Mouse (Mus musculus) mesoderm, embryonic 11.5 days (tissue): ENCODE measurements around the gene Papola.
A peak's percentile ranks its signal among the peaks of the same experiment; 100 is the strongest.

Experiments used
- DNase-seq: peaks from one replicate; pipeline ENCODE4 v3.0.0-alpha.2; 2012; ENCODE audit warnings: low read depth, low spot score

Papola gene

DNA sequence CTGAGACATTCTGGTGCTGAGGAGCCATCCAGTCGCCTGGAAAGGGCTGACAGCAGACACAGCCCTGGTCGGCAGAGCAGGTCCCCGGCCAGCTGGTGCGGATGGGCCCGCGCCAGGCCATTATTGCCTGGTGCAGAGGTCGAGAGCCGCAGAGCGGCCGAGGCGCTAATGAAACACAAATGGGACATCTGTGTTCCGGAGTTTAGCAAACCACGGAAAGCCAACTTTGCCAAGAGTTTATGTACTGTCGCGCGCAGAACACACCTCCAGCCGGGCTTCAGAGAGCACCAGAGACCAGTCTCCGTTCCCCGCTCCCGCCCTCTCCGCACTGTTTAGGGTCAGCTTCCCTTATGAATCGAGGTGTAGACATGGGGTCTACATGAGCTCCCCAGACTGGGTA, 78.1 kb downstream of the Papola start:
- DNase-seq, result no peak

DNA sequence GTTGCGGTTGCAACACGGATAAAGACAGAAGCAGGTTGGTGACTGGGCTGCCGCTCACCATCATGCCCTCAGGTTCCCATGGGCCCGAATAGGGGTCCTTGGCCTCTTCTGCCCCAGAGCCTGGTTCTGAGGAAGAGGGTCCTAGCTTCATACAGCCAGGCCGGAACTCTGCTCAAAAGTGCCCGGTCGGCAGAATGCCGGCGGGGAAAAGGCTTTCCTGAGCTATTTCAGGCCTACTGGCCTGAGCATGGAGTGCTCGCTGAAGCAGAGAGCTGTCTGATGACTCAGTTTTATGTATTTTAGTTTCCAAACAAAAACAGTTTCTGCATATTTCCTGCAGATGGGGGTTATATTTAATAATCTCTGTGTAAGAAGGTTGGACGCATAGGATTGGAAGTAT, 78.9 kb downstream of the Papola start:
- DNase-seq, result no peak

DNA sequence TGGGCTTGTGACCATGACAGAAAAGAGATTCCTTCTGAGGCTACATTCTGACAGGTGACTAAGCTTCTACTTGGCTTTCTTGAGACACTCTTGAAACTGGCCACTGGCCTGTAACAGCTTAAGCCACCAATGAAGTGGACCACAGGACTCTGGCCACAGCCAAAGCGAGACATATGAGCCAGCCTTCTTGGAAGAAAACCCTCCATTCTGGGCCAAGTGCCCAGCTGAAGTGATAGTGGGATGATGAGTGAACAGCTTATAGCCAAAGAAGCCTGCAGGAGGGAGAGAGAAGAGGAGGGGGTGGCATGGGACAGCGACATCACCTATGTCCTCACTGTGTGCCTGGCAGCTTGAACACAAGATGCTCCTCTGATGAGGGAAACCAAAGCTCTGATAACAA, 83.2 kb downstream of the Papola start:
- DNase-seq, result no peak

DNA sequence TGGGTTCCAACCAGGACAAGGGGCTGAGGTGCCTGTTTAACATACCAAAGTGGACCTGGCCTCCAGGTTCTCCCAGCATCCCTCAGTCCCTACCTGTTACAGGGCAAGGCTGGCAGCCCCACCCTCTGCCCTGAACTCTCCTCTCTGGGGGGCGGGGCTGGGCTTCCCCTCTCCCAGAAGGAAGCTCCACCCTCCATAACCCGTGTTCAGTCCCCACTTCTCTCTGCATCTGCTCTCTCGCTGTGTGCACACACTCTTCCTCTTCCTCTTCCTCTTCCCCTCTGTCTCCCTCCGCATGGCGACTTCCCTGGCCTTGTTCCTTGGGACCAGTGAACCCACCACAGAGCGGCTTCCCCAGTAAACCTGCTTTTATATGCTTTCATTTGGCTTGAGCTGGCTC, 84.7 kb downstream of the Papola start:
- DNase-seq, result no peak

DNA sequence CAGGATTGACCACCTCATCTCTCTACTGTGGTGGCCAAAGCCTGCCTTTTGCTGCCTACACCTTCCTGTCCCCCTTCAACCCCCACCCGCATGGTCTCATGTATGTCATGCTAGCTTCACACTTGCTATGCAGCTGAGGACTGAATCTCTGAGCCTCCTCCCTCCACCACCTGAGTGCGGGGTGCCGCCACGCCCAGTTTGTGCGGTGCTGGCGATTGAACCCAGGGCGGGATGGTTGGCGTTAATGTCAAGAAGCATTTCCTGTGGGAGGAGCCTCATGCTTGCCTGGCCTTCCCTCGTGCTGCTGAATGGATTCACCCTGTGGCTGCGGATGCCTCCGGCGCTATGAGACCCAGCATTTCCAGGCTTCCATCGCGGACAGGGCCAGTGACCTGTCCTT, 85.2 kb downstream of the Papola start:
- DNase-seq, result no peak

DNA sequence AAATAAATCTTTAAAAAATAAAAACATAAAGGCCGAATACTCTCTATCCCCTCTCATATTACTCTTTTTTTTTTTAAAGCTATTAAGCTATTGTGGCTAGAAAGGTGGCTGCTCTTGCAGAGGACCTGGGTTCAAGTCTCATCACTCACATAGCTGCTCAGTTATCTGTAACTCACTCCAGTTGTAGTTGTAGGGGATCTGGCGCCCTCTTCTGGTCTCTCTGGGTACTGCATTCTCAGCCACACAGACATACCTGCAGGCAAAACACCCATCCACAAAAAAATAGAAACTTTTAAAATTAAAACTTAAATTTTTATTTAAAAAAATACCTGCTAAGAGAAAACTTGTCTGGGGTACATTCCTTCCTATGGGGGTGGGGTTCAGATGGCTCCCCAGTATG, 88.8 kb downstream of the Papola start:
- DNase-seq, result no peak

DNA sequence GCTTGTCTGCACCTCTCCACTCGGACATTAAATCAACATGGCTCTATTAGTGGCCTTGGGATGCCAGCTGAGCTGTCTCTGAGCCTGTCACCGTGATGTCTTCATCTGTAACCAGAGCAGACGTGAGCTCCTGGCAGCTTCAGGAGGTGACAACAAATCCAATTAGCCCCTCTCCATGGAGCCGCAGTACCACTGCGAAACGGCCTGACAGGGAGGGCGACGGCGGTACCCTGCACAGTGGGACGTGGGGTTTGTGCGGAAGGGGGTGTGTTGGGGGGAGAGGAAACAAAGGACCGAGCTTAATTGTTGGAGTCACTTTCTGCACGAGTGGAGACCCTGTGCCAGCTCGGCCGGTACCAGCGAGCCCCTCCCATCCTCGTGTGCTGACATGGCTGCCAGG, 90.6 kb downstream of the Papola start:
- peak; percentile 18 for DNase-seq

DNA sequence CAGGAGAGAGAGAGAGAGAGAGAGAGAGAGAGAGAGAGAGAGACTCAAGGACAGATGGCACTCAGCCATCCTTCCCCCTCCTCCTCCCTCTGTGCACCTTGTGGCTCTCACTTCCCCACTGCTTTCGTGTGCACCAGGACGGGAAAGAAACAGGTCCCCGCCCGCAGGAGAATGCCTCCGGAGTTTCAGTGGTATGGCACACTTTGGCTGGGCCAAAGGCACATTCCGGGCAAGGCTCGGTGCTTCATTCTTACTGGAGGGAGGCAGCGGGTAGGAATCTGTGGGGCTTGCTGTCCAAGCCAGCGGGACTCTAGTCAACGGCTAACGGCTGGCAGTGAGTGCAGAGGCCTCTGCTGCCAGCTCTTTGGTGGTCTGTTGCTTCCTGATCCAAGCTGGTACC, 92.0 kb downstream of the Papola start:
- DNase-seq, result no peak

DNA sequence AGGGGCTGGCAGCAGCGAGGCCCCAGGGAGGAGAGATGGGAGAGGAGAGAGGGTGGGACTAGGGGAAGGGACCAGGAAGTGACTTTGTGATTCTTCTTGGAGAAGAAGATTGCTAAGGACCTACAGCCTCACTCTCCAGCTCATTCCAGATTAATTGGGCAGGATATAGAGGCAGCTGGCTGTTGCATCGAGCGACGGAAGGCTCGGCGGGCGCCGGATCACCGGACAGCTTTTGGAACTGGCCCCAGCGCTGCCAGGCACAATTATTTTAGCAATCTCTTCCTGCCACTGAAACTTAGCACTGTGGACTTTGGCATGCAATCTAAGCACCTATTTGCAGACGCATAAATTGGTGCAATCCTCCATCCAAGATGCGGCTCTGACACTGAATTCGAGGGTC, 92.4 kb downstream of the Papola start:
- DNase-seq, result no peak

DNA sequence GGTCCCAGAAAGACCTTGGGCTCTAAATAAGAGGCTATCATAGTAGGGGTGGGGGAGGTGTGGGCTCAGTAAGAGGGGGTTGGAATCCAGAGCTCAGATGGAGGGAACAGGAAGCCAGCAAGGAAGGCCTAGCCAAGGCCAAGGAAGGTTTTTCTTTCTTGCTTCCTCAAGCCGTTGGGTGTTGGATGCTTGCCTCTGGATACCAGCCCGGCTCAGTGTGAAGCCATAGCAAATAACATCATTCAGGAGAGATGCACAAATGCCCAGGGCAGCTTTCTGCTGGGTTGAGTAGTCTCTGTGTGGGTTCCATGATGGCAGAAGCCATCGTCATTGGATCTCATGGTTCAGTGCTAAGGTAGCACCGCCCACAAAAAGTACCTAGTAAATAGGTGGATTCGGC, 94.3 kb downstream of the Papola start:
- DNase-seq, result no peak

DNA sequence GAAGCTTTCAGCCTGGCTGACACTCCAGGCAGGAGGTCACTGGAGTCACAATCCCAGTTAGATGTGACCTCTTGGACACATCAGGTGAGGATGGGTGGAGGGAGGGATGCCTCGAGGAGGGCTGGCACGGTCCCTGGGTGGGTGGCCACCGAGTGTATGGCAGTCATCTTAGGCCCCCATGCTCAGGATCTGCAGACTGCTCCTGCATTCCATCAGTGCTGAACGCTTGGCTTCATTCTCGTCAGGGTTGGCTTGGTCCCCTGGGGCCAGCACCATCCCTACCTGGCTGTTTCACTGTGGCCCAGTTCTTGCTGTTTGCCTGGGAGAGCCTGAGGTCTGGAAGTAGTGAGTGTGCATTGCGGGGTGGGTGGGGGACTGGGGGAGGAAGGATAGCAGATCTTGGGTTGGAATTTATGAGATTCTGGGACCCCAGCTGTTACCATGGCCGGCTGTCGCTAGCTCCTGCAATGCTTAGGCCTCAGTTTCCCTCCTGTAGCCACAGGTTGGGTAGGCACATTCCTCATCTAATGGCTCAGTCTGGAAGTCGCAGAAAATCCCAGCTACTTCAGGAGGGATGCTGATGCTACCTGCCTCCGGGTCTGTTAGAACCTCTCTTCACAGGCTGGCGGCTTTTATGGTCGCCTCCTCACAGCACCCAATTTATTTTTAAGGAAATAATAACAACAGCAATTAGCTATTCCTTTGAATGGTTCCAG, 99.5 kb downstream of the Papola start:
- DNase-seq, result no peak

DNA sequence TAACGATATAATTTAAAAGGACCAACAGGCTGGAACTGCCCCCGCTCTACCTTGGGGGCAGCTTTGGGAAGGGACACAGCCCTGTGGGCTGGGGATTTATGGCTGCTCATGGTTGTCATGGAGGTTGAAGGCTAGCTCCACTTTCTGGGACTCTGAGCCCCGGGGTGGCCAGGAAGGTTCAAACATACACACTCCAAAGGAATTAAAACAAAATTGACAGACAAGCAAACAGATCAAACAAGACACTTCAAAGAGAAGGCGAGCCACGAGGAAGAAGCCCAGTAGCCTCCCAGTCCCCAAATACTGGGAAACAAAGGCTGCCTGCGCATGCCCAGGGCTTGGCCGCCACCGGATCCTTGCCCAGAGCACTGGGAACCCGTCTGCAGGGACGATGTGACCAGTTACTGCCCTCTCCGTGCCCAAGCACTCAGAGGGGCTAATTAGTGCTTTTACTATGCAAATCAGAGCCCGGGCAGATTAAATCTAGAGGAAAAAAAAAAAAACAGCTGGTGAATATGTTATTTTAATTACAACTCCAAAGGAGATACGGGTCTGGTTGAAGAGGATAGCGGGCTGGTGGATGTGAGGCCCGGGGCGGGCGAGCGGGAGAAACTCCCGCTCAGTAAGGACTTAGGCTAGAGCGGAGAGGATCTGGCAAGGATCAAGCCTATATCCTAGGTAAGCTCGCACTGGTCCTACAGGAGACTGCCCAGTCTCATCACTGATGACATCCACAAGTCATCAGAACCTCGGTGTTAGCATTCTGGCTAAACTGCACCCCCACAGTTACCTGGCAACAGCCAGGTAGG, 100.2 kb downstream of the Papola start:
- DNase-seq, result no peak
